Mouse (Mus musculus) forelimb bud, embryonic 11.5 days (tissue): Measurements from ENCODE around the gene Shb.
"Not testable (repeated sequence)": the region's sequence is repeated elsewhere in the genome, so short reads cannot be mapped to it uniquely, and the experiment has no call there.

ENCODE experiments used
- DNase-seq: peaks from one replicate; pipeline ENCODE4 v3.0.0-alpha.2; 2012; ENCODE audit warnings: low read depth, low spot score

Gene Shb

GRCm38 (mm10) chr4:45399421-45400210, 132.7 kb downstream of the Shb start:
- DNase-seq: no peak

- not testable (repeated sequence) for DNase-seq
Observed at GRCm38 (mm10) chr4:45398315-45398714, 134.0 kb downstream of the Shb start.

GRCm38 (mm10) chr4:45396211-45396610, 136.1 kb downstream of the Shb start:
- not testable (repeated sequence) for DNase-seq

GRCm38 (mm10) chr4:45393658-45394057, 138.6 kb downstream of the Shb start:
- no peak for DNase-seq

- DNase-seq: no peak
Observed at GRCm38 (mm10) chr4:45392994-45393393, 139.3 kb downstream of the Shb start.

- no peak for DNase-seq
Observed at GRCm38 (mm10) chr4:45392572-45392971, 139.7 kb downstream of the Shb start.

GRCm38 (mm10) chr4:45392099-45392498, 140.2 kb downstream of the Shb start:
- no peak for DNase-seq

- not testable (repeated sequence) for DNase-seq
Observed at GRCm38 (mm10) chr4:45387296-45387695, 145.0 kb downstream of the Shb start.

- DNase-seq: not testable (repeated sequence)
Observed at GRCm38 (mm10) chr4:45382133-45382532, 150.1 kb downstream of the Shb start.

- not testable (repeated sequence) for DNase-seq
Observed at GRCm38 (mm10) chr4:45380903-45381580, 151.2 kb downstream of the Shb start.

GRCm38 (mm10) chr4:45376573-45376972, 155.7 kb downstream of the Shb start:
- DNase-seq: no peak

GRCm38 (mm10) chr4:45374879-45375278, 157.4 kb downstream of the Shb start:
- no peak for DNase-seq
